Comparison of ENCODE assay signal across 28 mouse cellular contexts in the genomic region with DNA sequence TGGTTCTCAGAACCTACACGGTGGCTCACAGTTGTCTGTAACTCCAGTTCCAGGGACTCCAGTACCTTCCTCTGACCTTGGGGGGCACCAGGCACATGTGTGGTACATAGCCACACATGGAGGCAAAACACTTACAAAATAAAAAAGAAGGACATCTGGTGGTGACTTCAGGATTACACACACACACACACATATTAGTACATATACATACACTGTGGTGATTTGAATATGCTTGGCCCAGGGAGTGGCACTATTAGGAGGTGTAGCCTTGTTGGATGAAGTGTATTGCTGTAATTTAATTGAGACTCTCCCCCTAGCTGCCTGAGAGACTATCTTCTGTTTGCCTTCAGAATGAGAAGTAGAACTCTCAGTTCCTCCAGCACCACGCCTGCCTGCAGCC.
"Had no signal": no experiment of that assay in that cellular context is flagged by ENCODE, and none has a peak within 500 bp of the region (broad histone marks: within the 10 kb centered on the region; RNA-seq: fewer than 3 reads in every experiment).

No protein-coding gene starts in this region.

- H3K9me3 ChIP-seq: embryonic facial prominence, embryonic 10.5 days; embryonic facial prominence, embryonic 12.5 days; embryonic facial prominence, embryonic 13.5 days; embryonic facial prominence, embryonic 15.5 days; forebrain, embryonic 12.5 days; forebrain, embryonic 13.5 days; forebrain, embryonic 15.5 days had no signal

- H3K27ac ChIP-seq: embryonic facial prominence, embryonic 10.5 days; embryonic facial prominence, embryonic 12.5 days; embryonic facial prominence, embryonic 13.5 days; embryonic facial prominence, embryonic 15.5 days; forebrain, embryonic 10.5 days; forebrain, embryonic 12.5 days; forebrain, embryonic 13.5 days; forebrain, embryonic 15.5 days; gastrocnemius, adult 2 months; heart, adult 2 months had no signal

- H3K4me3 ChIP-seq: embryonic facial prominence, embryonic 10.5 days; embryonic facial prominence, embryonic 12.5 days; embryonic facial prominence, embryonic 13.5 days; embryonic facial prominence, embryonic 15.5 days; erythroblast, embryonic 14.5 days; forebrain, embryonic 10.5 days; forebrain, embryonic 12.5 days; forebrain, embryonic 13.5 days; forebrain, embryonic 15.5 days; gastrocnemius, adult 2 months; heart, adult 2 months had no signal

- H3K4me1 ChIP-seq: embryonic facial prominence, embryonic 12.5 days; embryonic facial prominence, embryonic 15.5 days had no signal

- H3K36me3 ChIP-seq: embryonic facial prominence, embryonic 10.5 days; embryonic facial prominence, embryonic 12.5 days; embryonic facial prominence, embryonic 13.5 days; embryonic facial prominence, embryonic 15.5 days; forebrain, embryonic 10.5 days; forebrain, embryonic 12.5 days; forebrain, embryonic 15.5 days had no signal

- H3K4me2 ChIP-seq: embryonic facial prominence, embryonic 12.5 days; embryonic facial prominence, embryonic 13.5 days; embryonic facial prominence, embryonic 15.5 days; forebrain, embryonic 12.5 days; forebrain, embryonic 13.5 days; forebrain, embryonic 15.5 days had no signal

- ATAC-seq: forebrain, embryonic 13.5 days; forebrain, embryonic 14.5 days; forebrain, embryonic 15.5 days; forebrain, embryonic 16.5 days; forebrain, postnatal 0 days had no signal

- DNase-seq: cerebellum, adult 2 months; cerebellum, adult 8-10 months; cerebellum, adult 9-10 months; cerebellum, adult 9-11 months; cerebellum, postnatal 10 days; cerebellum, postnatal 14 days; cerebellum, postnatal 25 days; cerebellum, postnatal 36 days; embryo, embryonic 11 days; forebrain, postnatal 0 days; gastrocnemius, adult 2 months; gastrocnemius, postnatal 10 days; gastrocnemius, postnatal 14 days; gastrocnemius, postnatal 25 days; gastrocnemius, postnatal 36 days; heart, adult 18-20 months; heart, adult 2 months had no signal

- H3K9ac ChIP-seq: embryonic facial prominence, embryonic 12.5 days; embryonic facial prominence, embryonic 13.5 days; embryonic facial prominence, embryonic 15.5 days; forebrain, embryonic 12.5 days; forebrain, embryonic 13.5 days; forebrain, embryonic 15.5 days; forebrain, postnatal 0 days had no signal

- H3K27me3 ChIP-seq: embryonic facial prominence, embryonic 12.5 days; embryonic facial prominence, embryonic 13.5 days; embryonic facial prominence, embryonic 15.5 days; forebrain, embryonic 12.5 days; forebrain, embryonic 13.5 days; forebrain, embryonic 15.5 days had no signal
